Mouse (Mus musculus) layer of hippocampus, postnatal 36 days (tissue): ENCODE measurements at regions not wholly inside any gene's neighbourhood (a gene's known extent, or its start where the extent isn't known, plus 50 kb on each side); places are given as distances from the start of the nearest gene placed in this dataset.

ENCODE experiments used
- DNase-seq, 2 experiments: peaks; one replicate each; pipeline ENCODE4 v3.0.0; 2022

GRCm38 (mm10) chr3:61740088-61740487, 374.3 kb upstream of the B430305J03Rik start:
- DNase-seq, result no peak

- DNase-seq, result no peak
Measured at GRCm38 (mm10) chr3:61738528-61738927, 372.8 kb upstream of the B430305J03Rik start.

- no peak for DNase-seq
Measured at GRCm38 (mm10) chr3:61716785-61717184, 351.0 kb upstream of the B430305J03Rik start.

GRCm38 (mm10) chr3:61687933-61688705, 322.4 kb upstream of the B430305J03Rik start:
- no peak for DNase-seq

GRCm38 (mm10) chr3:61670874-61671273, 305.1 kb upstream of the B430305J03Rik start:
- no peak for DNase-seq

- DNase-seq, result no peak
Measured at GRCm38 (mm10) chr3:61656143-61656542, 290.4 kb upstream of the B430305J03Rik start.

- no peak for DNase-seq
Measured at GRCm38 (mm10) chr3:61628535-61628934, 262.8 kb upstream of the B430305J03Rik start.

GRCm38 (mm10) chr3:61628099-61628498, 262.3 kb upstream of the B430305J03Rik start:
- DNase-seq, result no peak

- DNase-seq, result no peak
Measured at GRCm38 (mm10) chr3:61623954-61624487, 258.3 kb upstream of the B430305J03Rik start.

GRCm38 (mm10) chr3:61605469-61605868, 239.7 kb upstream of the B430305J03Rik start:
- no peak for DNase-seq

- no peak for DNase-seq
Measured at GRCm38 (mm10) chr3:61602891-61603290, 237.1 kb upstream of the B430305J03Rik start.

GRCm38 (mm10) chr3:61595574-61595973, 229.8 kb upstream of the B430305J03Rik start:
- DNase-seq, result no peak

- no peak for DNase-seq
Measured at GRCm38 (mm10) chr3:61592342-61592741, 226.6 kb upstream of the B430305J03Rik start.

GRCm38 (mm10) chr3:61583669-61584068, 217.9 kb upstream of the B430305J03Rik start:
- peak; percentile 3 to 5 for DNase-seq

- DNase-seq, result no peak
Measured at GRCm38 (mm10) chr3:61582927-61583326, 217.2 kb upstream of the B430305J03Rik start.

GRCm38 (mm10) chr3:61580252-61580651, 214.5 kb upstream of the B430305J03Rik start:
- no peak for DNase-seq

- DNase-seq, result no peak
Measured at GRCm38 (mm10) chr3:61537113-61537512, 171.4 kb upstream of the B430305J03Rik start.

- DNase-seq, result no peak
Measured at GRCm38 (mm10) chr3:61535751-61536150, 170.0 kb upstream of the B430305J03Rik start.

- DNase-seq, result no peak
Measured at GRCm38 (mm10) chr3:61503178-61503577, 137.4 kb upstream of the B430305J03Rik start.

GRCm38 (mm10) chr3:61494835-61495234, 129.1 kb upstream of the B430305J03Rik start:
- no peak for DNase-seq

- peak in 1 of 2 experiments; percentile 14 for DNase-seq
Measured at GRCm38 (mm10) chr3:61486808-61487389, 121.1 kb upstream of the B430305J03Rik start.

- DNase-seq, result no peak
Measured at GRCm38 (mm10) chr3:61478861-61479584, 113.3 kb upstream of the B430305J03Rik start.

- DNase-seq, result no peak
Measured at GRCm38 (mm10) chr3:61475018-61475417, 109.3 kb upstream of the B430305J03Rik start.
